ENCODE assay signal across 22 mouse cellular contexts in the genomic region with DNA sequence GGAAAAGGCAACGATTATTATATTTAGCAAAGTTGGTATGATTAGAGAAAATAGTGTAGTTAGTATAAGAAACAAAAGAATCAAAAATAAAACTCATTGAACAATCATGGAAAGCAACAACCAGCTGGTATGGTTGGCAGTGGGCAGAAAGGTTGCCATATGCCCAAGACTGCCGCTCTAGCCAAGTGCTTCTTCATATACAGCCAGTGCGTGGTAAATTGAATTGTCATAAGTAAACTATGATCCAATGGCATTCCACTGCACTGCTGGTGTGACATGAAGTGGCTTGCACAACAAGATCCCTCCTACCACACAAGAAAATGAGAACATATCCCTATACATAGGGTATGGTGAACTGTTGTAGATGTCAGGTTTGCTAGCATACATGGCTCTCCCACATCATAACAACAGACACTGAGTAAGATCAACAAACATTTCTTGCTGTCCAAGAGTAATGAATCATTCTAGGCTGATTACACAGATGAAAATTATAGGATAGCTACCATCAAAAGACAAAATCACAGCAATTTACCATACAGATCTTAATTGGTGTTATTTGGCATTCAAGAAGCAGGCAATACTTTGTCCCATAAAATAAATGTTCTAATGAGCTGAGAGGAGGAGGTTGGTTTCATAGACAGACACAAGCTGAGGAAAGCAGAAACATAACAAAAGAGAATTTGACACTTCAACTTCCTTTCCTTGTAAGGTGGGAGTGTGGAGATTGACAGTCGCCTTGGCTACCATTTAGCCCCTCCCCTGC.
DNase-seq lines count a peak whose midpoint lies in the region; ATAC-seq and TF ChIP-seq lines count a peak whose summit lies in the region.
"Had no signal": no experiment of that assay in that cellular context is flagged by ENCODE, and none has a peak within 500 bp of the region (broad histone marks: within the 10 kb centered on the region; RNA-seq: fewer than 3 reads in every experiment).

No protein-coding gene starts in this region.

- WGBS in kidney, embryonic 15.5 days: 83% methylated on average over 4 of the region's 4 CpGs
- WGBS in kidney, adult 2 months: 78% methylated on average over 4 of the region's 4 CpGs
- WGBS in neural tube, embryonic 15.5 days: 88% methylated on average over 4 of the region's 4 CpGs

- no peaks in the 10 kb centered on the region for H3K36me3 ChIP-seq in kidney, embryonic 15.5 days
- H3K36me3 ChIP-seq in kidney, adult 2 months (ENCODE audit: control insufficient read depth, insufficient read depth, low read length): no peaks in the 10 kb centered on the region
- H3K36me3 ChIP-seq in neural tube, embryonic 15.5 days: no peaks in the 10 kb centered on the region
- H3K36me3 ChIP-seq: embryonic facial prominence, embryonic 12.5 days; intestine, embryonic 15.5 days; limb, embryonic 10.5 days; liver, embryonic 15.5 days; lung, embryonic 15.5 days had no signal

- 0 out of 2 replicates have a peak, but pooled peaks have one; percentile 12 for ATAC-seq in kidney, embryonic 15.5 days (replicated peaks; ENCODE audit: low FRiP score)
- no peak for ATAC-seq in neural tube, embryonic 15.5 days (ENCODE audit: low FRiP score)
- ATAC-seq: hindbrain, embryonic 16.5 days had no signal

- H3K27ac ChIP-seq in kidney, embryonic 15.5 days: no peak overlapping the region
- H3K27ac ChIP-seq in kidney, adult 2 months (ENCODE audit: insufficient read depth, low read depth, low read length): no peak overlapping the region
- no peak overlapping the region for H3K27ac ChIP-seq in neural tube, embryonic 15.5 days (replicated peaks)
- H3K27ac ChIP-seq: embryonic facial prominence, embryonic 12.5 days; intestine, embryonic 15.5 days; left cerebral cortex, adult 2 months; limb, embryonic 10.5 days; liver, embryonic 15.5 days; lung, embryonic 15.5 days; stomach, postnatal 0 days had no signal

- TF ChIP-seq CTCF in kidney, adult 2 months (conservative IDR thresholded peaks at IDR 0.05; ENCODE audit: insufficient read depth, insufficient read length, low read depth, low read length): no peak

- TF ChIP-seq POLR2A in kidney, adult 2 months (IDR thresholded peaks at IDR 0.05; ENCODE audit: low read depth, low read length): no peak

- H3K4me2 ChIP-seq in kidney, embryonic 15.5 days: no peak overlapping the region
- no peak overlapping the region for H3K4me2 ChIP-seq in neural tube, embryonic 15.5 days
- H3K4me2 ChIP-seq: embryonic facial prominence, embryonic 12.5 days; intestine, embryonic 15.5 days; liver, embryonic 15.5 days; lung, embryonic 15.5 days had no signal

- H3K9me3 ChIP-seq in kidney, embryonic 15.5 days (replicated peaks): no peaks in the 10 kb centered on the region
- H3K9me3 ChIP-seq in neural tube, embryonic 15.5 days (replicated peaks): no peaks in the 10 kb centered on the region
- H3K9me3 ChIP-seq: embryonic facial prominence, embryonic 12.5 days; intestine, embryonic 15.5 days; limb, embryonic 10.5 days; liver, embryonic 15.5 days; lung, embryonic 15.5 days; megakaryocyte, embryonic 14.5 days had no signal

- peak; percentile 24 to 25 for DNase-seq in cerebellum, postnatal 14 days
- no peak for DNase-seq in cerebellum, adult 18-20 months
- DNase-seq in kidney, adult 2 months: no peak
- peak; percentile 8 for DNase-seq in neural tube, embryonic 10.5 days (ENCODE audit: extremely low spot score, low spot score)
- DNase-seq in right cerebral cortex, postnatal 10 days (ENCODE audit: low spot score in 2 of 2): no peak
- DNase-seq: cerebellum, adult 2 months; kidney, postnatal 4 days; liver; lung, postnatal 36 days; thymus, adult 2 months; thymus, postnatal 4 days had no signal

- no peaks in the 10 kb centered on the region for H3K27me3 ChIP-seq in kidney, embryonic 15.5 days
- no peaks in the 10 kb centered on the region for H3K27me3 ChIP-seq in kidney, adult 2 months (replicated peaks; ENCODE audit: control insufficient read depth, insufficient read depth, low read length)
- H3K27me3 ChIP-seq in neural tube, embryonic 15.5 days (replicated peaks): no peaks in the 10 kb centered on the region
- H3K27me3 ChIP-seq: intestine, embryonic 15.5 days; liver, embryonic 15.5 days; lung, embryonic 15.5 days had no signal

- H3K4me3 ChIP-seq in kidney, embryonic 15.5 days (replicated peaks): no peak overlapping the region
- no peak overlapping the region for H3K4me3 ChIP-seq in kidney, adult 2 months (ENCODE audit: insufficient read depth, low read depth, low read length)
- H3K4me3 ChIP-seq in neural tube, embryonic 15.5 days (replicated peaks): no peak overlapping the region
- H3K4me3 ChIP-seq: embryonic facial prominence, embryonic 12.5 days; intestine, embryonic 15.5 days; left cerebral cortex, adult 2 months; limb, embryonic 10.5 days; liver, embryonic 15.5 days; lung, embryonic 15.5 days; megakaryocyte, embryonic 14.5 days had no signal

- H3K4me1 ChIP-seq in kidney, embryonic 15.5 days: no peaks in the 10 kb centered on the region
- H3K4me1 ChIP-seq in kidney, adult 2 months (ENCODE audit: control insufficient read depth, insufficient read depth, low read length): no peaks in the 10 kb centered on the region
- peaks cover 3% of the 10 kb centered on the region; the same call in 1 of the 2 replicates for H3K4me1 ChIP-seq in neural tube, embryonic 15.5 days
- H3K4me1 ChIP-seq: intestine, embryonic 15.5 days; liver, embryonic 15.5 days; lung, embryonic 15.5 days; megakaryocyte, embryonic 14.5 days had no signal

- H3K9ac ChIP-seq in kidney, embryonic 15.5 days: no peak overlapping the region
- H3K9ac ChIP-seq in neural tube, embryonic 15.5 days (replicated peaks): no peak overlapping the region
- H3K9ac ChIP-seq: embryonic facial prominence, embryonic 12.5 days; intestine, embryonic 15.5 days; liver, embryonic 15.5 days; lung, embryonic 15.5 days had no signal

Comparison
In these comparisons a context has a peak if more than half of its experiments do, and no peak if none do; other contexts are left out.
1. DNase-seq: peak in cerebellum, postnatal 14 days (2 of 2) and neural tube, embryonic 10.5 days (single experiment); none in cerebellum, adult 18-20 months (0 of 2), kidney, adult 2 months (single experiment) and right cerebral cortex, postnatal 10 days (0 of 2).